Mouse (Mus musculus): ENCODE measurements at regions not wholly inside any gene's neighbourhood (a gene's known extent, or its start where the extent isn't known, plus 50 kb on each side); places are given as distances from the start of the nearest gene placed in this dataset.

GRCm38 (mm10) chr1:92338589-92338988, 135.1 kb downstream of the Ndufa10 start:
- TF ChIP-seq POLR2A (IDR thresholded peaks at IDR 0.05; ENCODE audit: control insufficient read depth, low read depth, low read length), result no peak
- TF ChIP-seq CTCF (IDR thresholded peaks at IDR 0.05; ENCODE audit: control insufficient read depth, insufficient read depth, insufficient replicate concordance, low read depth, low read length), result no peak
